Mouse (Mus musculus) myocyte (in vitro differentiated cells): ENCODE measurements around the gene St6galnac3.

Source experiments
- MAX ChIP-seq: IDR thresholded peaks from one replicate; pipeline ENCODE4 v1.6.1; 2011; ENCODE audit warnings: low read depth, mild to moderate bottlenecking, control low read depth
- MYOG ChIP-seq, 3 experiments: IDR thresholded peaks; one replicate each; pipeline ENCODE4 v1.6.1; 2011; ENCODE audit warnings: control low read depth in 2 of 3, low read depth in 2 of 3, mild to moderate bottlenecking in 2 of 3; ENCODE audit not compliant: insufficient read length in 2 of 3, control insufficient read depth in 1 of 3, insufficient read depth in 1 of 3
- POLR2A ChIP-seq: IDR thresholded peaks from one replicate; pipeline ENCODE4 v1.6.1; 2011; ENCODE audit warnings: low read depth, mild to moderate bottlenecking, control low read depth, moderate library complexity; ENCODE audit not compliant: insufficient read length
- SRF ChIP-seq: IDR thresholded peaks from one replicate; pipeline ENCODE4 v1.6.1; 2011; ENCODE audit warnings: low read depth; ENCODE audit not compliant: control insufficient read depth, insufficient read length
- TCF12 ChIP-seq: IDR thresholded peaks from one replicate; pipeline ENCODE4 v1.6.1; 2011; ENCODE audit warnings: mild to moderate bottlenecking, control low read depth; ENCODE audit not compliant: poor library complexity, insufficient read depth, severe bottlenecking
- USF1 ChIP-seq: IDR thresholded peaks from one replicate; pipeline ENCODE4 v1.6.1; 2011; ENCODE audit warnings: low read depth, mild to moderate bottlenecking, control low read depth, moderate library complexity

GRCm38 (mm10) chr3:153348797-153349465, 376.0 kb downstream of the St6galnac3 start:
- TF ChIP-seq USF1 (no peak), MAX (no peak), POLR2A (no peak), SRF (no peak), MYOG (IDR thresholded peaks at IDR 0.05; ENCODE audit: control insufficient read depth in 1 of 3, insufficient read depth in 1 of 3, insufficient read length in 2 of 3, low read depth in 2 of 3) (no peak), TCF12 (no peak)
